Mouse (Mus musculus) neural tube, embryonic 11.5 days (tissue): ENCODE data around the gene Proz. TPM values are rescaled to one million over a fixed set of nuclear protein-coding genes. Genes with fewer than 3 reads are reported as not detected.

Experiments used
- ATAC-seq: fragments of 200-750 bp; cut with Nextera tagmentation; 2 replicates; pipeline ENCODE4 v1.8.0; 2017; ENCODE audit warnings: moderate number of reproducible peaks, mild to moderate bottlenecking, moderate TSS enrichment, moderate library complexity; ENCODE audit not compliant: insufficient read depth, low FRiP score, low TSS enrichment
- DNase-seq: peaks from one replicate; pipeline ENCODE4 v3.0.0-alpha.2; 2015; ENCODE audit warnings: low spot score
- H3K27ac ChIP-seq: fragments of 300-500 bp; sonication (generic); 2 replicates; pipeline ENCODE4 v1.5.1; 2014; ENCODE audit warnings: low read depth, mild to moderate bottlenecking, low read length
- H3K27me3 ChIP-seq: fragments of 300-500 bp; sonication (generic); 2 replicates; pipeline ENCODE4 v1.6.1; 2014; ENCODE audit warnings: mild to moderate bottlenecking, low read length, mixed read lengths; ENCODE audit not compliant: control insufficient read depth, insufficient read depth
- H3K36me3 ChIP-seq: fragments of 300-500 bp; sonication (generic); 2 replicates; pipeline ENCODE4 v1.6.1; 2014; ENCODE audit warnings: mild to moderate bottlenecking, low read length, moderate library complexity, mixed read lengths; ENCODE audit not compliant: control insufficient read depth, insufficient read depth
- H3K4me1 ChIP-seq: fragments of 300-500 bp; sonication (generic); 2 replicates; pipeline ENCODE4 v1.6.1; 2014; ENCODE audit warnings: low read length, mixed read lengths; ENCODE audit not compliant: control insufficient read depth, insufficient read depth
- H3K4me2 ChIP-seq: fragments of 300-500 bp; sonication (generic); 2 replicates; pipeline ENCODE4 v1.6.1; 2014; ENCODE audit warnings: low read depth, mild to moderate bottlenecking, moderate library complexity
- H3K4me3 ChIP-seq: fragments of 300-500 bp; sonication (generic); 2 replicates; pipeline ENCODE4 v1.5.1; 2014; ENCODE audit warnings: low read depth, low read length
- H3K9ac ChIP-seq: fragments of 300-500 bp; sonication (generic); 2 replicates; pipeline ENCODE4 v1.6.1; 2014; ENCODE audit warnings: mild to moderate bottlenecking, low read length
- H3K9me3 ChIP-seq: fragments of 300-500 bp; sonication (generic); 2 replicates; pipeline ENCODE4 v1.6.1; 2016; ENCODE audit warnings: low read length; ENCODE audit not compliant: control insufficient read depth
- WGBS: fragments of 180-500 bp; shearing (Covaris S2); extraction: QIAGEN DNeasy Blood & Tissue Kit; methylation state at CpG from one replicate; pipeline ENCODE4 v1.1.7; 2014; 5-methylcytosine and 5-hydroxymethylcytosine counted together
- polyA plus RNA-seq: library from polyadenylated mRNA; unstranded; fragments of >200 nt; fragmentation: Nextera tagmentation; extraction: Ambion mirVana; gene quantifications from 2 replicates; pipeline ENCODE4 v1.2.1, GENCODE M21; 2014

The Proz gene
- 0.09 and 0.18 TPM in 2 replicates for polyA plus RNA-seq

DNA sequence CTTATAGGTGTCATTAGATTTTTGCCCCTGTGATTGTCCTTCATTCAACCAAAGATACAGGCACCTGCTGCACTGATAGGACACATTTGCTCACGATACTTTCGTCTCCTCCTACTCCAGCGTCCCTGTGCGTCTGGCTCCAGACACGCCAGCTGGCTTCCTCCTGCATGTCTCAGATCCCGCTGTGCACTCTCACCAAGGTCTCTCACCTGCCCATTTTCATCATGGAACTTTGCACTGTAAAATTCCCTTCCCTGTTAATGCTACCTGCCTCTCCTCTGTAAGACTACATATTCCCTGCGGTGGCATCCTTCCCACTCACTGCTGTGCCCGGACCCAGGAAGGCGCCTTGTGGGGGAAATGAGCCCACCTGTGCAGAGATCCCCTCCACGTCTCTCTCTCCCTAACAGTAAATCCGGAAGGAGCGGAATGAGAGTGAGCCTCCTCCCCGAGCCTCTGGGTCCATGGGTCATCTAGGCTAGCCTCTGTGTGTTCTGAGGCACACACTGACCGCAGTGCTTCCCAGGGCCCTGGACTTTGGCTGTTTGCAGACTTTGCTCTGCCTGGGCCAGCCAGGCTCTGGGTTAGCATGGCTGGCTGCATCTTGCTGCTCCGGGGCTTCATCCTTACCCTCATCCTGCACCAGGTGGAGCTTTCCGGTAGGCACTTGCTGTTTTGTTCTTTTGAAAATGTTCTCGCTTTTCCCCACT, at the start of gene Proz:
Gene Proz (plus strand): TSS at position 474 of the 710 bp plus-strand sequence.
- no peak within 1 kb of the TSS for H3K4me3 ChIP-seq
- no peaks in the 10 kb centered on the region for H3K4me1 ChIP-seq
- 81% methylated on average over 17 of the region's 17 CpGs for WGBS
- no peak within 1 kb of the TSS for H3K9ac ChIP-seq
- H3K9me3 ChIP-seq = no peaks in the 10 kb centered on the region
- no peak within 1 kb of the TSS for H3K27ac ChIP-seq
- no peaks in the 10 kb centered on the region for H3K36me3 ChIP-seq
- DNase-seq (no peak), ATAC-seq (no peak)
- H3K27me3 ChIP-seq = no peaks in the 10 kb centered on the region
- no peak within 1 kb of the TSS for H3K4me2 ChIP-seq

GRCm38 (mm10) chr8:13019560-13019959, 41.2 kb upstream of the Proz start:
- no peaks in the 10 kb centered on the region for H3K36me3 ChIP-seq

DNA sequence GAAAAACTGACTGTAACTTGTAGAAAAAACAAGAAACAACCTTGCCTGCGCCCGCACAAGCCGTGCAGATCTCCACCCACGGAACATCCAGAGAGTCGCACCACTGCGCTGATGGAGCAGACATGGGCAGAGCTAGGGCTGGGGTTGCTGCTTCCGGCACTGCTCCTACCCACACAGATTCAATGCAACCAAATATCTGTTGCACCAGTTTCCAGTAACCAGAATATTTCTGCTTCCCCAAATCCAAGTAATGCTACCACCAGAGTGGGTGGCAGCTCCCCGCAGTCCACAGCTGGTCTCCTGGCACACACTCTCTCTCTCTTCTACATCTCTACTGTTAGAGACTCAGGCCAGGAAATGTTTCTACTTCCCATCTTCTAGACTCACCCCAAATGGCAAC, 38.9 kb upstream of the Proz start:
- H3K27me3 ChIP-seq = no peaks in the 10 kb centered on the region
- no peak overlapping the region for H3K4me3 ChIP-seq
- no peaks in the 10 kb centered on the region for H3K9me3 ChIP-seq
- no peak overlapping the region for H3K9ac ChIP-seq
- 0 out of 2 replicates have a peak, but pooled peaks cover 2% of the 10 kb centered on the region for H3K4me1 ChIP-seq
- ATAC-seq (no peak), DNase-seq (no peak)
- no peak overlapping the region for H3K4me2 ChIP-seq
- no peak overlapping the region for H3K27ac ChIP-seq
- WGBS = 94% methylated on average over 8 of the region's 8 CpGs
- no peaks in the 10 kb centered on the region for H3K36me3 ChIP-seq

More at GRCm38 (mm10) chr8:13019560-13019959, 41.2 kb upstream of the Proz start:
- ATAC-seq (no peak), DNase-seq (no peak)
- Histone ChIP-seq H3K9me3 (no peaks in the 10 kb centered on the region), H3K4me2 (no peak overlapping the region), H3K27ac (no peak overlapping the region), H3K27me3 (no peaks in the 10 kb centered on the region), H3K4me1 (no peaks in the 10 kb centered on the region), H3K4me3 (no peak overlapping the region), H3K9ac (no peak overlapping the region)
- WGBS = 59% methylated on average over 4 of the region's 4 CpGs

DNA sequence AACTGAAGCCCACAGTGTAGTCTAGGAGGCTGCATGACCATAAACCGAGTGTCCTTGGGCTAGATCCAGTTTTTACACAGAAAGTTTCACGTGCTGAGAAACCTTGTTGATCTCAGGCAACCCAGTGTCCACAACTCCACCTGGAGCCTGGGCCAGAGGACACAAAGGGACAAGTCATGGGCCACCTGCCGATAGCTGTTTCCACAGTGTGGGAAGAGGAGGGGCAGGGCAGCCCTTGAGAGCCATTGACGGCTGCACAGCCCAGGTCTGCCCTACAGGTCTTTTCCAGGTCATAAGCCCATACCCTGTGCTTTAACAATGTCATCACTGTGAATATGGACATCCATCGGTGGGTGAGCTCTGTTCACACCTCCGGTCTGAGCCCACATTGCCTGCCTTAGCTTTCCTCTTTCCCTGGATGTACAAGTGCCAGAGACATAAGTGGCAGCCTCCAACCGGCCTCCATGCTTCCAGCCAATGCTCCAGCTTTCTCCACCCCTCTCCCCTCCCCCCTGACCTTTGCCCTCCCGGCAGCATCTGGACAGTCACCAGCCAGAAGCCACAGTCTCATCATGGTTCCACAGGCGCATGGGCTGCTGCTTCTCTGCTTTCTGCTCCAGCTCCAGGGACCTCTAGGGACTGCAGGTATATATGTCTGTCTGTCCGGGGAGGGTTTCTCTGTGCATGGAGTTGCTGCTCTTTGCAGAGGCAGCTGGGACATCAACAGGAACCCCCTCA, 35.1 kb upstream of the Proz start, which contains the start of gene F7:
Gene F7 (plus strand): TSS at position 548 of the 738 bp plus-strand sequence.
- Histone ChIP-seq H3K36me3 (no peaks in the 10 kb centered on the region), H3K9ac (no peak within 1 kb of the TSS), H3K4me2 (no peak within 1 kb of the TSS), H3K4me1 (0 out of 2 replicates have a peak, but pooled peaks cover 2% of the 10 kb centered on the region), H3K9me3 (no peaks in the 10 kb centered on the region), H3K27ac (no peak within 1 kb of the TSS), H3K4me3 (no peak within 1 kb of the TSS), H3K27me3 (no peaks in the 10 kb centered on the region)
- DNase-seq = peak; percentile 34
- WGBS = 71% methylated on average over 10 of the region's 10 CpGs
- ATAC-seq = no peak

- H3K27ac ChIP-seq = no peak overlapping the region
- 86% methylated on average over 5 of the region's 5 CpGs for WGBS
- no peak overlapping the region for H3K4me3 ChIP-seq
- DNase-seq = no peak
- no peaks in the 10 kb centered on the region for H3K9me3 ChIP-seq
- H3K36me3 ChIP-seq = no peaks in the 10 kb centered on the region
- 0 out of 2 replicates have a peak, but pooled peaks cover 2% of the 10 kb centered on the region for H3K4me1 ChIP-seq
- H3K4me2 ChIP-seq = no peak overlapping the region
- H3K9ac ChIP-seq = no peak overlapping the region
- no peak for ATAC-seq
- H3K27me3 ChIP-seq = no peaks in the 10 kb centered on the region
Measured at GRCm38 (mm10) chr8:13027615-13028014, 33.1 kb upstream of the Proz start.

GRCm38 (mm10) chr8:13028482-13028881, 32.2 kb upstream of the Proz start:
- Histone ChIP-seq H3K4me2 (no peak overlapping the region), H3K9ac (no peak overlapping the region), H3K27me3 (no peaks in the 10 kb centered on the region), H3K36me3 (no peaks in the 10 kb centered on the region), H3K4me3 (no peak overlapping the region), H3K27ac (no peak overlapping the region), H3K9me3 (no peaks in the 10 kb centered on the region), H3K4me1 (0 out of 2 replicates have a peak, but pooled peaks cover 2% of the 10 kb centered on the region)
- DNase-seq (no peak), ATAC-seq (no peak)
- WGBS = 79% methylated on average over 5 of the region's 5 CpGs

DNA sequence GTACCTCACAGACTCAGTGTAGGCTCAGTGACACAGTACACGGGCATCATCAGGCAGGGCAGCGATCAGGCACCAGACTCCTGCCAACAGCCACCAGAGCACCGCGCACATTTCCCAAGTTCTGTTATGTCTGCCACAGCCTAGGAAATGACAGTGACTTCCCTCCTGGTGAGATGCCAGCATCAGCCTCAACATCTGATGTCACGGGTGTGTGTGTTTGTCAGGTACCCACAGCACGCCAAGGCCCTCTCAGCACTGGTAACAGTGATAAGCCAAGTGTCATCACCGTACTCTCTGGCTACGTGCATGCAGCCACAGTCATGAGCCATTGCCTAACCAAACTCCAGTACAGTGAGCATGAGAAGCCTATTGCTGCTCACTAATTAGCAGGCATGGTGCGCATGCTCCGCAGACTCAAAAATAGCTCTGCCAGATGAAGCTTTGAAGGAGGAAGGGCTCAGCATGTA, 24.3 kb upstream of the Proz start:
- no peak overlapping the region for H3K9ac ChIP-seq
- no peaks in the 10 kb centered on the region for H3K36me3 ChIP-seq
- no peaks in the 10 kb centered on the region for H3K4me1 ChIP-seq
- no peaks in the 10 kb centered on the region for H3K27me3 ChIP-seq
- no peak overlapping the region for H3K27ac ChIP-seq
- ATAC-seq (no peak), DNase-seq (no peak)
- 91% methylated on average over 10 of the region's 10 CpGs for WGBS
- H3K9me3 ChIP-seq = no peaks in the 10 kb centered on the region
- no peak overlapping the region for H3K4me3 ChIP-seq
- no peak overlapping the region for H3K4me2 ChIP-seq

GRCm38 (mm10) chr8:13037015-13037414, 23.7 kb upstream of the Proz start, which contains the start of gene F10:
Gene F10, plus strand, starts transcription at chr8:13037308.
- ATAC-seq = no peak

More at GRCm38 (mm10) chr8:13037015-13037414, 23.7 kb upstream of the Proz start, which contains the start of gene F10:
- Histone ChIP-seq H3K4me2 (no peak within 1 kb of the TSS), H3K27me3 (no peaks in the 10 kb centered on the region), H3K4me3 (no peak within 1 kb of the TSS), H3K9me3 (no peaks in the 10 kb centered on the region), H3K9ac (no peak within 1 kb of the TSS), H3K27ac (no peak within 1 kb of the TSS), H3K4me1 (no peaks in the 10 kb centered on the region), H3K36me3 (no peaks in the 10 kb centered on the region)
- 71% methylated on average over 7 of the region's 7 CpGs for WGBS
- no peak for DNase-seq
